Mouse (Mus musculus) intestine, embryonic 16.5 days (tissue): ENCODE results near the gene Ptk7. TPM values are rescaled to one million over a fixed set of nuclear protein-coding genes. Genes with fewer than 3 reads are reported as not detected.

Experiments used
- ATAC-seq: fragments of 200-750 bp; cut with Nextera tagmentation; 2 replicates; pipeline ENCODE4 v1.8.0; 2017; ENCODE audit warnings: moderate TSS enrichment, moderate library complexity
- H3K27ac ChIP-seq: fragments of 300-500 bp; sonication (generic); 2 replicates; pipeline ENCODE4 v1.5.1; 2014; ENCODE audit warnings: mild to moderate bottlenecking, low read length
- H3K27me3 ChIP-seq: fragments of 300-500 bp; sonication (generic); replicated peaks from 2 replicates; pipeline ENCODE4 v1.6.1; 2014; ENCODE audit warnings: low read length, control low read depth, mixed read lengths; ENCODE audit not compliant: control insufficient read depth, insufficient read depth
- H3K36me3 ChIP-seq: fragments of 300-500 bp; sonication (generic); 2 replicates; pipeline ENCODE4 v1.6.1; 2014; ENCODE audit warnings: low read length, control low read depth; ENCODE audit not compliant: control insufficient read depth, insufficient read depth
- H3K4me1 ChIP-seq: fragments of 300-500 bp; sonication (generic); 2 replicates; pipeline ENCODE4 v1.6.1; 2014; ENCODE audit warnings: low read length, control low read depth, mixed read lengths; ENCODE audit not compliant: control insufficient read depth, insufficient read depth
- H3K4me2 ChIP-seq: fragments of 300-500 bp; sonication (generic); 2 replicates; pipeline ENCODE4 v1.6.1; 2014; ENCODE audit warnings: low read depth, low read length, control low read depth
- H3K4me3 ChIP-seq: fragments of 300-500 bp; sonication (generic); 2 replicates; pipeline ENCODE4 v1.5.1; 2014; ENCODE audit warnings: mild to moderate bottlenecking, low read length
- H3K9ac ChIP-seq: fragments of 300-500 bp; sonication (generic); 2 replicates; pipeline ENCODE4 v1.6.1; 2014; ENCODE audit warnings: low read depth, low read length
- H3K9me3 ChIP-seq: fragments of 300-500 bp; sonication (generic); 2 replicates; pipeline ENCODE4 v1.6.1; 2016; ENCODE audit warnings: low read length, control low read depth; ENCODE audit not compliant: control insufficient read depth
- WGBS: fragments of 180-500 bp; shearing (Covaris S2); extraction: QIAGEN DNeasy Blood & Tissue Kit; methylation state at CpG from one replicate; pipeline ENCODE4 v1.1.7; 2014; 5-methylcytosine and 5-hydroxymethylcytosine counted together
- polyA plus RNA-seq: library from polyadenylated mRNA; unstranded; fragments of >200 nt; fragmentation: Nextera tagmentation; extraction: Ambion mirVana; gene quantifications from 2 replicates; pipeline ENCODE4 v1.2.1, GENCODE M21; 2015

Ptk7 gene
- polyA plus RNA-seq, 1 experiment from 2014 or later = 54.4 TPM

DNA sequence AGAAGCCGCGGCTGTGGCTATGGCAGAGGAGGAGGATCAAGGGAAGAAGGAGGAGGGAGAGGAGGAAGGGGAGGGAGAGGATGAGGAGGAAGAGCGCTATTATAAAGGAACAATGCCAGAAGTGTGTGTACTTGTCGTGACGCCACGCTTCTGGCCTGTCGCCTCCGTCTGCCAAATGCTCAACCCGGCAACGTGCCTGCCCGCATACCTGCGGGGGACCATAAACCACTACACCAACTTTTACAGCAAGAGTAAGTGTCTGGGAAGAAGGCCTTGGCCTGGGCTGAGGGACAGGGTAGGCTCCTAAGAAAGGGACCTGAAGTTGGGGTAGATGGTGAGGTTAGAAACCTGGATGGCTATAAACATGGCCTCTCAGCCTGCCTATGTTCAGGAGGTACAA is 32.7 kb upstream of the Ptk7 start:
- no peak for ATAC-seq
- no peaks in the 10 kb centered on the region for H3K4me1 ChIP-seq
- no peak overlapping the region for H3K4me3 ChIP-seq
- no peak overlapping the region for H3K9ac ChIP-seq
- H3K4me2 ChIP-seq = no peak overlapping the region
- no peak overlapping the region for H3K27ac ChIP-seq
- H3K36me3 ChIP-seq = peaks cover 40% of the 10 kb centered on the region
- no peaks in the 10 kb centered on the region for H3K9me3 ChIP-seq
- H3K27me3 ChIP-seq = no peaks in the 10 kb centered on the region
- 91% methylated on average over 12 of the region's 12 CpGs for WGBS

GRCm38 (mm10) chr17:46661351-46661750 is 32.0 kb upstream of the Ptk7 start:
- 90% methylated on average over 9 of the region's 9 CpGs for WGBS
- H3K36me3 ChIP-seq = peaks cover 36% of the 10 kb centered on the region
- ATAC-seq = no peak

DNA sequence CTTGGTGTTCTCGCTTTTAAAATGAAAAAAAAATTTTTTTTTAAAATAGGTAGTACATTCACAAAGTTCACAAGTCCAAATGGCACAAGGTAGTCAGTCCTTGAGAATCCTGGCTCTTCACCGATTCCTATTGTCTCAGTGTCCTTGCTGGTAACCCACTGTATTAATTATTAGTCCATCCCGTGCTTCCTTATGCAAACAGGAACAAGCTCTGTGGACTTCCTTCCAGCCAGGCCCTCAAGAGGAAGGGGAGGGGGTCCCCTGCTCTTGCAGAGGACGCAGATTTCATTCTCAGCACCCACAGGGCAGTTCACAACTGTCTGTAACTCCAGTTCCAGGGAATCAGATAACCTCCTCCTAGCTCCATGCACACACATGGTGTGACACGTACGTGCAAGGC is 26.8 kb upstream of the Ptk7 start:
- H3K4me3 ChIP-seq = no peak overlapping the region
- WGBS = 71% methylated on average over 6 of the region's 6 CpGs
- H3K9ac ChIP-seq = no peak overlapping the region
- no peak overlapping the region for H3K27ac ChIP-seq
- H3K36me3 ChIP-seq = peaks cover 38% of the 10 kb centered on the region
- no peak overlapping the region for H3K4me2 ChIP-seq
- ATAC-seq = no peak
- no peaks in the 10 kb centered on the region for H3K27me3 ChIP-seq
- peaks cover 23% of the 10 kb centered on the region for H3K4me1 ChIP-seq
- no peaks in the 10 kb centered on the region for H3K9me3 ChIP-seq

More at GRCm38 (mm10) chr17:46661351-46661750, 32.0 kb upstream of the Ptk7 start:
- Histone ChIP-seq H3K27me3 (no peaks in the 10 kb centered on the region), H3K27ac (no peak overlapping the region), H3K9ac (no peak overlapping the region), H3K4me1 (no peaks in the 10 kb centered on the region), H3K9me3 (no peaks in the 10 kb centered on the region), H3K4me2 (no peak overlapping the region), H3K4me3 (no peak overlapping the region)

- Histone ChIP-seq H3K4me1 (peaks cover 27% of the 10 kb centered on the region), H3K4me2 (peak overlapping the region; percentile 85), H3K36me3 (peaks cover 24% of the 10 kb centered on the region), H3K4me3 (peak overlapping the region; percentile 77), H3K9ac (peak overlapping the region; percentile 83), H3K27ac (peak overlapping the region; percentile 93), H3K27me3 (no peaks in the 10 kb centered on the region), H3K9me3 (no peaks in the 10 kb centered on the region)
- no peak for ATAC-seq
- 68% methylated on average over 20 of the region's 20 CpGs for WGBS
Measured at GRCm38 (mm10) chr17:46651755-46652547, 22.6 kb upstream of the Ptk7 start.

DNA sequence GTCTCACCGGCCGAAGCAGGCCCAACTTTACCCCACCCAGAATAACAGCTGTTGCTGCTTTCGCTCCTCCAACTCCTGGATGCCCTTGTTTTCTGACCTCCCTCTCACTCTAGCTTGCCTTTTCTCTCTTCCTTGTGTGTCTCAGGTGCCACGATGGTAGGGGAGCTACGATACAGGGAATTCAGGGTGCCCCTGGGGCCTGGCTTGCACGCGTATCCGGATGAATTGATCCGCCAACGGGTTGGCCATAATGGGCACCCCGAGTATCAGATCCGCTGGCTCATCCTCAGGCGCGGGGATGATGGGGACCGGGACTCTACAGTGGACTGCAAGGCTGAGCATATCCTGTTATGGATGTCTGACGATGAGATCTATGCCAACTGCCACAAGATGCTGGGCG is 22.0 kb upstream of the Ptk7 start:
- Histone ChIP-seq H3K4me1 (peaks cover 29% of the 10 kb centered on the region), H3K27ac (peak overlapping the region; percentile 93), H3K4me2 (peak overlapping the region; percentile 85), H3K9ac (peak overlapping the region; percentile 83), H3K4me3 (peak overlapping the region; percentile 77), H3K27me3 (no peaks in the 10 kb centered on the region), H3K36me3 (peaks cover 24% of the 10 kb centered on the region), H3K9me3 (no peaks in the 10 kb centered on the region)
- ATAC-seq = no peak
- WGBS = 69% methylated on average over 17 of the region's 17 CpGs

GRCm38 (mm10) chr17:46650232-46651031 is 21.1 kb upstream of the Ptk7 start, which contains the start of gene Cul7:
Gene Cul7, plus strand, starts transcription at chr17:46650337.
- peak; percentile 94 for ATAC-seq
- Histone ChIP-seq H3K4me1 (peaks cover 26% of the 10 kb centered on the region), H3K4me3 (peak within 1 kb of the TSS; percentile 77), H3K4me2 (peak within 1 kb of the TSS; percentile 85), H3K27ac (peak within 1 kb of the TSS; percentile 93), H3K9me3 (no peaks in the 10 kb centered on the region), H3K9ac (peak within 1 kb of the TSS; percentile 83), H3K27me3 (no peaks in the 10 kb centered on the region), H3K36me3 (peaks cover 20% of the 10 kb centered on the region)
- WGBS = under 1% methylated on average over 58 of the region's 58 CpGs

GRCm38 (mm10) chr17:46649811-46650210 is 20.5 kb upstream of the Ptk7 start:
- Histone ChIP-seq H3K9ac (peak overlapping the region; percentile 83), H3K27me3 (no peaks in the 10 kb centered on the region), H3K9me3 (no peaks in the 10 kb centered on the region), H3K4me1 (peaks cover 27% of the 10 kb centered on the region), H3K27ac (peak overlapping the region; percentile 93), H3K4me3 (peak overlapping the region; percentile 77), H3K36me3 (peaks cover 17% of the 10 kb centered on the region), H3K4me2 (peak overlapping the region; percentile 85)
- ATAC-seq = no peak
- 30% methylated on average over 15 of the region's 15 CpGs for WGBS

DNA sequence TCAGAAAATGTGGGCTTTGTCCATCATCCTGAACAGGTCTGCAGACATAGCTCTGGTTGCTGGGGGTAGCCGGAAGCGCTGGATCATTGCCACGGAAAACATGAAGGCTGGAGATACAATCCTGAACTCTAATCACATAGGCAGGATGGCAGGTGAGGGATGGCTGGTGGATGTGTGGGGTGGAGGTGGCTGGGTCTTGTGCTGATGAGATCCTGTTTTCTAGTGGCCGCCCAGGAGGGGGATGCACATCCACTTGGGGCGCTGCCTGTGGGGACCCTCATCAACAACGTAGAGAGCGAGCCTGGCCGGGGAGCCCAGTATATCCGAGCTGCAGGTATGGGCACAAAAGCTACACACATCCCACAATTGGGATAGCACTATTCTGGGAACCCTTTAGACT is 19.1 kb upstream of the Ptk7 start:
- Histone ChIP-seq H3K36me3 (peaks cover 4% of the 10 kb centered on the region; the same call in 1 of the 2 replicates), H3K27ac (no peak overlapping the region), H3K4me1 (peaks cover 28% of the 10 kb centered on the region), H3K4me3 (no peak overlapping the region), H3K9me3 (no peaks in the 10 kb centered on the region), H3K27me3 (no peaks in the 10 kb centered on the region), H3K4me2 (no peak overlapping the region), H3K9ac (no peak overlapping the region)
- no peak for ATAC-seq
- WGBS = 88% methylated on average over 9 of the region's 9 CpGs

DNA sequence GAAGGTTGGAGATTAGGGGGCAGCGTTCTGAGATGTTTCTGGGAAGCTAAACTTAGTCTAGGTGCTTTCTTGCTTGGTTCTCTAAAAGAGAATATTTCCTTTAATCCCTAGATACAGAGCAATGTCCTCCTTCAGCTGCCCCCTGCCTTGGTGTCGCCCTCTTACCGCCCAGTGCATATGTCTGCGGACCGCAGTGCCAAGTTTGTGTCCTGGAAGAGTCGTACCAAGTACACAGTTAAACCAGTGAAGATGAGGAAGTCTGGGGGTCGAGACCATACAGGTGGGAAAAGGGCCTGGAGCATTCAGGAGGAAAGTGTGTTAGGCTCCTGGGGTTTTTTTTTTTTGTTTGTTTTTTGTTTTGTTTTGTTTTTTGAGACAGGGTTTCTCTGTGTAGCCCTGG is 18.0 kb upstream of the Ptk7 start:
- WGBS = 87% methylated on average over 7 of the region's 7 CpGs
- H3K27me3 ChIP-seq = no peaks in the 10 kb centered on the region
- H3K36me3 ChIP-seq = no peaks in the 10 kb centered on the region
- H3K4me3 ChIP-seq = peak overlapping the region; percentile 85
- H3K27ac ChIP-seq = no peak overlapping the region
- H3K4me2 ChIP-seq = peak overlapping the region; percentile 77
- peak overlapping the region; percentile 88; the same call in 1 of the 2 replicates for H3K9ac ChIP-seq
- H3K9me3 ChIP-seq = no peaks in the 10 kb centered on the region
- H3K4me1 ChIP-seq = peaks cover 20% of the 10 kb centered on the region
- no peak for ATAC-seq
